Mouse (Mus musculus) cerebellum, adult 2 months (tissue): Measurements from ENCODE around the gene Csk. TPM values are rescaled to one million over a fixed set of nuclear protein-coding genes. Genes with fewer than 3 reads are reported as not detected.

Source experiments
- DNase-seq, 2 experiments: peaks; one replicate each; pipeline ENCODE4 v3.0.0; 2021
- H3K27ac ChIP-seq: fragments of 200-500 bp; 2 replicates; pipeline ENCODE4 v1.5.1; 2012; ENCODE audit warnings: low read length, control low read depth, inconsistent platforms; ENCODE audit not compliant: insufficient read depth
- H3K27me3 ChIP-seq: fragments of 200-500 bp; 2 replicates; pipeline ENCODE4 v1.6.1; 2012; ENCODE audit warnings: inconsistent platforms, mild to moderate bottlenecking, low read length, moderate library complexity; ENCODE audit not compliant: control insufficient read depth, insufficient read depth
- H3K4me1 ChIP-seq: fragments of 200-500 bp; 2 replicates; pipeline ENCODE4 v1.6.1; 2011; ENCODE audit warnings: low read length; ENCODE audit not compliant: control insufficient read depth, insufficient read depth
- H3K4me3 ChIP-seq: fragments of 200-500 bp; replicated peaks from 2 replicates; pipeline ENCODE3; 2011; ENCODE audit warnings: mild to moderate bottlenecking, low read depth, low read length, control low read depth; ENCODE audit not compliant: insufficient read depth
- CTCF ChIP-seq: fragments of 200-500 bp; IDR thresholded peaks from 2 replicates; pipeline ENCODE4 v1.5.1; 2011; ENCODE audit warnings: low read depth, mild to moderate bottlenecking, control low read depth, low read length, moderate library complexity, borderline replicate concordance; ENCODE audit not compliant: insufficient read depth
- POLR2A ChIP-seq: fragments of 200-500 bp; IDR thresholded peaks from 2 replicates; pipeline ENCODE4 v1.6.1; 2011; ENCODE audit warnings: low read length, control low read depth, borderline replicate concordance; ENCODE audit not compliant: insufficient read depth
- WGBS: fragments of 180-500 bp; shearing (Covaris S2); methylation state at CpG from one replicate; pipeline ENCODE4 v1.1.7; 2018; 5-methylcytosine and 5-hydroxymethylcytosine counted together
- polyA plus RNA-seq: library from polyadenylated mRNA; depleted of rRNA; stranded (reverse); fragments of >200 nt; gene quantifications from 2 replicates; pipeline ENCODE4 v1.2.3, GENCODE M21; 2012

Gene Csk
- polyA plus RNA-seq, 1 experiment: 57.2 TPM

- Histone ChIP-seq H3K27ac (no peak overlapping the region), H3K4me3 (no peak overlapping the region), H3K27me3 (no peaks in the 10 kb centered on the region), H3K4me1 (peaks cover 24% of the 10 kb centered on the region)
- no peak for TF ChIP-seq POLR2A
- no peak for TF ChIP-seq CTCF
- DNase-seq: no peak
- 72% methylated on average over 4 of the region's 4 CpGs for WGBS
Measured at GRCm38 (mm10) chr9:57647286-57648108, 5.9 kb downstream of the Csk start.

- H3K4me3 ChIP-seq: no peak overlapping the region
- DNase-seq: no peak
- 78% methylated on average over 12 of the region's 12 CpGs for WGBS
- peaks cover 26% of the 10 kb centered on the region for H3K4me1 ChIP-seq
- H3K27me3 ChIP-seq: no peaks in the 10 kb centered on the region
- no peak overlapping the region for H3K27ac ChIP-seq
- TF ChIP-seq POLR2A: no peak
Measured at GRCm38 (mm10) chr9:57646551-57647103, 6.8 kb downstream of the Csk start.

- peak; percentile 89 to 92 for DNase-seq
- WGBS: under 1% methylated on average over 52 of the region's 85 CpGs
- Histone ChIP-seq H3K4me3 (peak overlapping the region; percentile 64), H3K27me3 (no peaks in the 10 kb centered on the region), H3K27ac (peak overlapping the region; percentile 92; the same call in 1 of the 2 replicates), H3K4me1 (peaks cover 16% of the 10 kb centered on the region)
- TF ChIP-seq CTCF (peak; percentile 91), POLR2A (peak; percentile 61)
Measured at GRCm38 (mm10) chr9:57644944-57645893, 8.2 kb downstream of the Csk start.

- H3K4me1 ChIP-seq: peaks cover 20% of the 10 kb centered on the region
- no peak overlapping the region for H3K27ac ChIP-seq
- WGBS: 2% methylated on average over 18 of the region's 18 CpGs
- H3K4me3 ChIP-seq: peak overlapping the region; percentile 64
- no peak for TF ChIP-seq POLR2A
- no peak for TF ChIP-seq CTCF
- no peaks in the 10 kb centered on the region for H3K27me3 ChIP-seq
- DNase-seq: peak in 1 of 2 experiments; percentile 27
Measured at GRCm38 (mm10) chr9:57644442-57644943, 8.9 kb downstream of the Csk start.

GRCm38 (mm10) chr9:57643856-57644180, 9.6 kb downstream of the Csk start:
- Histone ChIP-seq H3K27ac (no peak overlapping the region), H3K4me1 (peaks cover 25% of the 10 kb centered on the region), H3K27me3 (no peaks in the 10 kb centered on the region), H3K4me3 (peak overlapping the region; percentile 19)
- WGBS: 43% methylated on average over 7 of the region's 7 CpGs
- TF ChIP-seq CTCF: no peak
- TF ChIP-seq POLR2A: no peak
- DNase-seq: no peak

- TF ChIP-seq POLR2A: no peak
- no peak for TF ChIP-seq CTCF
- no peak for DNase-seq
- 43% methylated on average over 9 of the region's 9 CpGs for WGBS
- Histone ChIP-seq H3K27me3 (no peaks in the 10 kb centered on the region), H3K4me1 (peaks cover 29% of the 10 kb centered on the region), H3K27ac (no peak overlapping the region), H3K4me3 (peak overlapping the region; percentile 19)
Measured at GRCm38 (mm10) chr9:57643169-57643855, 10.1 kb downstream of the Csk start.
